In the genomic region with DNA sequence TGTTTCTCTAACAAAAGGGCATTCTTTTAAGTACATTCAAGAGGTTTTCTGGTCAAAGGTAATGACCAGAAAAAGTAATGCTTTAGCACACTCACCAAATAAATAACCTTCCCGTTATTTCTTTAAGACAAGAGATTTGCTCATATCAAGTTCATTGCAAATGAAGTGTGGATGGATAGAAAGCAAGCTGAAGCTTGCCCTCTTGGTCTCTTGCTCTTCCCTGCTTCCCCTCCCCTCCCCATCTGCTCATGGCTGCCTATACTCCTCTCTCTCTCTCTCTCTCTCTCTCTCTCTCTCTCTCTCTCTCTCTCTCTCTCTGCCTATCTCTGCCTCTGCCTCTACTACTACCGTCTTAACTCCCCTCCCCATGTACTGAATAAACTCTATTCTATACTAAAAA, we compare ENCODE assay signal across 28 mouse cellular contexts.
"Had no signal": no experiment of that assay in that cellular context is flagged by ENCODE, and none has a peak within 500 bp of the region (broad histone marks: within the 10 kb centered on the region; RNA-seq: fewer than 3 reads in every experiment).

No protein-coding gene starts in this region.

- DNase-seq: cerebellum, adult 18-20 months; cerebellum, adult 2 months; cerebellum, adult 8-10 months; cerebellum, adult 9-10 months; cerebellum, adult 9-11 months; cerebellum, postnatal 10 days; cerebellum, postnatal 14 days; cerebellum, postnatal 25 days; cerebellum, postnatal 36 days; embryo, embryonic 11 days; forebrain, postnatal 0 days; gastrocnemius, adult 2 months; gastrocnemius, postnatal 10 days; gastrocnemius, postnatal 14 days; gastrocnemius, postnatal 25 days; gastrocnemius, postnatal 36 days; heart, adult 11 months had no signal

- H3K27ac ChIP-seq: embryonic facial prominence, embryonic 10.5 days; embryonic facial prominence, embryonic 12.5 days; embryonic facial prominence, embryonic 13.5 days; embryonic facial prominence, embryonic 15.5 days; forebrain, embryonic 10.5 days; forebrain, embryonic 12.5 days; forebrain, embryonic 13.5 days; forebrain, embryonic 15.5 days; gastrocnemius, adult 2 months had no signal

- H3K4me1 ChIP-seq: embryonic facial prominence, embryonic 10.5 days; embryonic facial prominence, embryonic 12.5 days; embryonic facial prominence, embryonic 13.5 days; embryonic facial prominence, embryonic 15.5 days; forebrain, embryonic 10.5 days; forebrain, embryonic 12.5 days; forebrain, embryonic 13.5 days; forebrain, embryonic 15.5 days had no signal

- H3K4me3 ChIP-seq: embryonic facial prominence, embryonic 10.5 days; embryonic facial prominence, embryonic 12.5 days; embryonic facial prominence, embryonic 13.5 days; embryonic facial prominence, embryonic 15.5 days; erythroblast, embryonic 14.5 days; forebrain, embryonic 10.5 days; forebrain, embryonic 12.5 days; forebrain, embryonic 13.5 days; forebrain, embryonic 15.5 days; gastrocnemius, adult 2 months had no signal

- H3K27me3 ChIP-seq: embryonic facial prominence, embryonic 12.5 days; embryonic facial prominence, embryonic 13.5 days; embryonic facial prominence, embryonic 15.5 days; forebrain, embryonic 12.5 days; forebrain, embryonic 13.5 days; forebrain, embryonic 15.5 days had no signal

- H3K9ac ChIP-seq: embryonic facial prominence, embryonic 12.5 days; embryonic facial prominence, embryonic 13.5 days; embryonic facial prominence, embryonic 15.5 days; forebrain, embryonic 12.5 days; forebrain, embryonic 13.5 days; forebrain, embryonic 15.5 days; forebrain, postnatal 0 days had no signal

- ATAC-seq: forebrain, embryonic 13.5 days; forebrain, embryonic 14.5 days; forebrain, embryonic 15.5 days; forebrain, embryonic 16.5 days; forebrain, postnatal 0 days had no signal

- H3K4me2 ChIP-seq: embryonic facial prominence, embryonic 12.5 days; embryonic facial prominence, embryonic 13.5 days; embryonic facial prominence, embryonic 15.5 days; forebrain, embryonic 12.5 days; forebrain, embryonic 13.5 days; forebrain, embryonic 15.5 days had no signal

- H3K36me3 ChIP-seq: embryonic facial prominence, embryonic 10.5 days; embryonic facial prominence, embryonic 12.5 days; embryonic facial prominence, embryonic 13.5 days; embryonic facial prominence, embryonic 15.5 days; forebrain, embryonic 10.5 days; forebrain, embryonic 12.5 days; forebrain, embryonic 15.5 days had no signal

- H3K9me3 ChIP-seq: embryonic facial prominence, embryonic 10.5 days; embryonic facial prominence, embryonic 12.5 days; embryonic facial prominence, embryonic 13.5 days; embryonic facial prominence, embryonic 15.5 days; forebrain, embryonic 10.5 days; forebrain, embryonic 12.5 days; forebrain, embryonic 13.5 days; forebrain, embryonic 15.5 days had no signal
